Mouse (Mus musculus) forebrain, embryonic 11.5 days (tissue): ENCODE measurements around the gene Mdn1. TPM values are rescaled to one million over a fixed set of nuclear protein-coding genes. Genes with fewer than 3 reads are reported as not detected.

Source experiments
- ATAC-seq: fragments of 200-750 bp; cut with Nextera tagmentation; replicated peaks from 2 replicates; pipeline ENCODE4 v1.8.0; 2017; ENCODE audit warnings: moderate TSS enrichment; ENCODE audit not compliant: low FRiP score
- DNase-seq: peaks from one replicate; pipeline ENCODE4 v3.0.0-alpha.2; 2017; ENCODE audit warnings: low spot score
- H3K27ac ChIP-seq: fragments of 300-500 bp; sonication (generic); 2 replicates; pipeline ENCODE4 v1.5.1; 2014; ENCODE audit warnings: low read depth, low read length
- H3K27me3 ChIP-seq: fragments of 300-500 bp; sonication (generic); 2 replicates; pipeline ENCODE4 v1.6.1; 2014; ENCODE audit warnings: mild to moderate bottlenecking, low read length, mixed read lengths; ENCODE audit not compliant: control insufficient read depth, insufficient read depth
- H3K36me3 ChIP-seq: fragments of 300-500 bp; sonication (generic); 2 replicates; pipeline ENCODE4 v1.6.1; 2014; ENCODE audit warnings: mild to moderate bottlenecking, low read length, moderate library complexity, mixed read lengths; ENCODE audit not compliant: control insufficient read depth, insufficient read depth
- H3K4me1 ChIP-seq: fragments of 300-500 bp; sonication (generic); replicated peaks from 2 replicates; pipeline ENCODE4 v1.6.1; 2014; ENCODE audit warnings: low read length, mixed read lengths; ENCODE audit not compliant: control insufficient read depth, insufficient read depth
- H3K4me2 ChIP-seq: fragments of 300-500 bp; sonication (generic); 2 replicates; pipeline ENCODE4 v1.6.1; 2014; ENCODE audit warnings: low read depth, mild to moderate bottlenecking, low read length, moderate library complexity, mixed read lengths; ENCODE audit not compliant: severe bottlenecking
- H3K4me3 ChIP-seq: fragments of 300-500 bp; sonication (generic); 2 replicates; pipeline ENCODE4 v1.5.1; 2014; ENCODE audit warnings: low read depth, low read length
- H3K9ac ChIP-seq: fragments of 300-500 bp; sonication (generic); 2 replicates; pipeline ENCODE4 v1.6.1; 2014; ENCODE audit warnings: low read length
- H3K9me3 ChIP-seq: fragments of 300-500 bp; sonication (generic); 2 replicates; pipeline ENCODE4 v1.6.1; 2016; ENCODE audit warnings: low read length, mixed read lengths; ENCODE audit not compliant: control insufficient read depth
- WGBS: fragments of 180-500 bp; shearing (Covaris S2); extraction: QIAGEN DNeasy Blood & Tissue Kit; methylation state at CpG from one replicate; pipeline ENCODE4 v1.1.7; 2014; 5-methylcytosine and 5-hydroxymethylcytosine counted together
- polyA plus RNA-seq: library from polyadenylated mRNA; unstranded; fragments of >200 nt; fragmentation: Nextera tagmentation; extraction: Ambion mirVana; gene quantifications from 2 replicates; pipeline ENCODE4 v1.2.1, GENCODE M21; 2014

Gene Mdn1
- polyA plus RNA-seq, 1 experiment from 2014 or later = 30.8 TPM

- no peak for ATAC-seq
- 91% methylated on average over 2 of the region's 2 CpGs for WGBS
These were observed 17.1 kb downstream of the Mdn1 start for GRCm38 (mm10) chr4:32674025-32674424.

GRCm38 (mm10) chr4:32677471-32677870 lies 20.6 kb downstream of the Mdn1 start:
- Histone ChIP-seq H3K4me1 (no peaks in the 10 kb centered on the region), H3K9me3 (no peaks in the 10 kb centered on the region), H3K4me3 (no peak overlapping the region), H3K4me2 (no peak overlapping the region), H3K27ac (no peak overlapping the region), H3K27me3 (no peaks in the 10 kb centered on the region), H3K36me3 (peaks cover 11% of the 10 kb centered on the region), H3K9ac (no peak overlapping the region)
- DNase-seq = no peak
- 97% methylated on average over 3 of the region's 3 CpGs for WGBS
- no peak for ATAC-seq

More at GRCm38 (mm10) chr4:32674025-32674424, 17.1 kb downstream of the Mdn1 start:
- DNase-seq = no peak
- H3K4me2 ChIP-seq = no peak overlapping the region
- no peak overlapping the region for H3K9ac ChIP-seq
- H3K27me3 ChIP-seq = no peaks in the 10 kb centered on the region
- no peaks in the 10 kb centered on the region for H3K9me3 ChIP-seq
- no peak overlapping the region for H3K4me3 ChIP-seq
- peaks cover 9% of the 10 kb centered on the region; the same call in 1 of the 2 replicates for H3K36me3 ChIP-seq
- no peak overlapping the region for H3K27ac ChIP-seq
- no peaks in the 10 kb centered on the region for H3K4me1 ChIP-seq

GRCm38 (mm10) chr4:32680843-32681242 lies 23.9 kb downstream of the Mdn1 start:
- WGBS = 75% methylated on average over 3 of the region's 3 CpGs
- Histone ChIP-seq H3K4me1 (no peaks in the 10 kb centered on the region), H3K4me3 (no peak overlapping the region), H3K27ac (no peak overlapping the region), H3K27me3 (no peaks in the 10 kb centered on the region), H3K36me3 (peaks cover 4% of the 10 kb centered on the region), H3K9me3 (no peaks in the 10 kb centered on the region), H3K9ac (no peak overlapping the region), H3K4me2 (no peak overlapping the region)
- ATAC-seq = no peak
- no peak for DNase-seq

- no peak overlapping the region for H3K27ac ChIP-seq
- no peaks in the 10 kb centered on the region for H3K9me3 ChIP-seq
- H3K4me2 ChIP-seq = no peak overlapping the region
- no peak overlapping the region for H3K4me3 ChIP-seq
- H3K36me3 ChIP-seq = peaks cover 6% of the 10 kb centered on the region
- no peak overlapping the region for H3K9ac ChIP-seq
- no peaks in the 10 kb centered on the region for H3K4me1 ChIP-seq
- WGBS = 88% methylated on average over 4 of the region's 4 CpGs
- ATAC-seq (no peak), DNase-seq (no peak)
- no peaks in the 10 kb centered on the region for H3K27me3 ChIP-seq
These were observed 25.6 kb downstream of the Mdn1 start for GRCm38 (mm10) chr4:32682471-32682870.

- DNase-seq (no peak), ATAC-seq (no peak)
- 89% methylated on average over 6 of the region's 6 CpGs for WGBS
- no peaks in the 10 kb centered on the region for H3K9me3 ChIP-seq
- no peak overlapping the region for H3K27ac ChIP-seq
- H3K4me3 ChIP-seq = no peak overlapping the region
- no peak overlapping the region for H3K4me2 ChIP-seq
- H3K36me3 ChIP-seq = peaks cover 6% of the 10 kb centered on the region
- H3K4me1 ChIP-seq = no peaks in the 10 kb centered on the region
- no peaks in the 10 kb centered on the region for H3K27me3 ChIP-seq
- no peak overlapping the region for H3K9ac ChIP-seq
These were observed 26.2 kb downstream of the Mdn1 start for GRCm38 (mm10) chr4:32683061-32683582.

- Histone ChIP-seq H3K9me3 (no peaks in the 10 kb centered on the region), H3K27me3 (no peaks in the 10 kb centered on the region), H3K27ac (no peak overlapping the region), H3K4me3 (no peak overlapping the region), H3K36me3 (peaks cover 10% of the 10 kb centered on the region), H3K9ac (no peak overlapping the region), H3K4me2 (no peak overlapping the region), H3K4me1 (no peaks in the 10 kb centered on the region)
- DNase-seq (no peak), ATAC-seq (no peak)
- WGBS = 81% methylated on average over 1 of the region's 1 CpGs
These were observed 60.8 kb downstream of the Mdn1 start for GRCm38 (mm10) chr4:32717733-32718132.

GRCm38 (mm10) chr4:32745394-32745793 lies 88.5 kb downstream of the Mdn1 start:
- ATAC-seq = no peak
- 86% methylated on average over 6 of the region's 6 CpGs for WGBS
- H3K27ac ChIP-seq = no peak overlapping the region
- H3K9ac ChIP-seq = no peak overlapping the region
- no peak overlapping the region for H3K4me3 ChIP-seq
- H3K4me1 ChIP-seq = no peaks in the 10 kb centered on the region
- H3K4me2 ChIP-seq = no peak overlapping the region
- H3K27me3 ChIP-seq = no peaks in the 10 kb centered on the region
- no peak for DNase-seq
- H3K36me3 ChIP-seq = peaks cover 5% of the 10 kb centered on the region; the same call in 1 of the 2 replicates
- no peaks in the 10 kb centered on the region for H3K9me3 ChIP-seq

GRCm38 (mm10) chr4:32748396-32748795 lies 91.5 kb downstream of the Mdn1 start:
- no peak for ATAC-seq

GRCm38 (mm10) chr4:32750711-32751110 lies 93.8 kb downstream of the Mdn1 start:
- WGBS = 83% methylated on average over 1 of the region's 1 CpGs
- H3K36me3 ChIP-seq = peaks cover 8% of the 10 kb centered on the region; the same call in 1 of the 2 replicates
- ATAC-seq (no peak), DNase-seq (no peak)
- H3K27me3 ChIP-seq = no peaks in the 10 kb centered on the region
- H3K9ac ChIP-seq = no peak overlapping the region
- no peaks in the 10 kb centered on the region for H3K9me3 ChIP-seq
- H3K4me2 ChIP-seq = no peak overlapping the region
- H3K27ac ChIP-seq = no peak overlapping the region
- no peak overlapping the region for H3K4me3 ChIP-seq
- no peaks in the 10 kb centered on the region for H3K4me1 ChIP-seq

More at GRCm38 (mm10) chr4:32748396-32748795, 91.5 kb downstream of the Mdn1 start:
- H3K4me1 ChIP-seq = no peaks in the 10 kb centered on the region
- H3K9me3 ChIP-seq = no peaks in the 10 kb centered on the region
- H3K4me3 ChIP-seq = no peak overlapping the region
- no peaks in the 10 kb centered on the region for H3K27me3 ChIP-seq
- H3K27ac ChIP-seq = no peak overlapping the region
- H3K9ac ChIP-seq = no peak overlapping the region
- peaks cover 8% of the 10 kb centered on the region; the same call in 1 of the 2 replicates for H3K36me3 ChIP-seq
- H3K4me2 ChIP-seq = no peak overlapping the region
- DNase-seq = no peak
- WGBS = 93% methylated on average over 7 of the region's 7 CpGs
